Mouse (Mus musculus) heart, adult 2 months (tissue): ENCODE data around the gene 9930111J21Rik2. TPM values are rescaled to one million over a fixed set of nuclear protein-coding genes. Genes with fewer than 3 reads are reported as not detected.
"Not testable (repeated sequence)": the region's sequence is repeated elsewhere in the genome, so short reads cannot be mapped to it uniquely, and the experiment has no call there.

Source experiments
- DNase-seq, 2 experiments: peaks; one replicate each; pipeline ENCODE4 v3.0.0; 2021
- H3K27ac ChIP-seq: fragments of 200-600 bp; 2 replicates; pipeline ENCODE4 v1.8.1; 2022
- H3K27me3 ChIP-seq: fragments of 200-500 bp; 2 replicates; pipeline ENCODE4 v1.6.1; 2012; ENCODE audit warnings: mild to moderate bottlenecking, low read length, inconsistent platforms, mixed read lengths; ENCODE audit not compliant: control insufficient read depth, insufficient read depth
- H3K36me3 ChIP-seq: fragments of 200-500 bp; 2 replicates; pipeline ENCODE4 v1.6.1; 2012; ENCODE audit warnings: low read length, inconsistent platforms; ENCODE audit not compliant: control insufficient read depth, insufficient read depth
- H3K4me1 ChIP-seq: fragments of 200-500 bp; 2 replicates; pipeline ENCODE4 v1.6.1; 2011; ENCODE audit warnings: low read length; ENCODE audit not compliant: control insufficient read depth, insufficient read depth
- H3K4me3 ChIP-seq: fragments of 200-600 bp; 2 replicates; pipeline ENCODE4 v1.8.1; 2022
- H3K79me2 ChIP-seq: fragments of 200-500 bp; replicated peaks from 2 replicates; pipeline ENCODE4 v1.6.1; 2012; ENCODE audit warnings: mild to moderate bottlenecking, inconsistent platforms, low read length, moderate library complexity, mixed read lengths; ENCODE audit not compliant: control insufficient read depth, insufficient read depth
- H3K9ac ChIP-seq: fragments of 200-500 bp; 2 replicates; pipeline ENCODE4 v1.6.1; 2012; ENCODE audit warnings: low read depth, mild to moderate bottlenecking, control low read depth, inconsistent platforms, low read length, mixed read lengths
- CTCF ChIP-seq: fragments of 200-600 bp; IDR thresholded peaks from 2 replicates; pipeline ENCODE4 v1.8.1; 2022; ENCODE audit warnings: antibody characterized with exemption, mild to moderate bottlenecking, moderate library complexity
- EP300 ChIP-seq: fragments of 200-500 bp; IDR thresholded peaks from 2 replicates; pipeline ENCODE4 v1.6.1; 2011; ENCODE audit warnings: low read depth, low read length, control low read depth; ENCODE audit not compliant: insufficient read depth
- POLR2A ChIP-seq: fragments of 200-500 bp; IDR thresholded peaks from 2 replicates; pipeline ENCODE4 v1.6.1; 2011; ENCODE audit warnings: mild to moderate bottlenecking, low read depth, low read length, control low read depth; ENCODE audit not compliant: insufficient read depth
- WGBS: fragments of 180-500 bp; shearing (Covaris S2); methylation state at CpG from one replicate; pipeline ENCODE4 v1.1.7; 2018; 5-methylcytosine and 5-hydroxymethylcytosine counted together
- intact Hi-C: fragments of 180-260 bp; cut with DNase I; formaldehyde crosslinking; loops from one replicate; pipeline ENCODE4 v1.15.1; 2025
- polyA plus RNA-seq: library from polyadenylated mRNA; depleted of rRNA; stranded (reverse); fragments of >200 nt; gene quantifications from 2 replicates; pipeline ENCODE4 v1.2.3, GENCODE M21; 2012
- total RNA-seq, 2 experiments: library from RNA; stranded (reverse); gene quantifications; 2 replicates each; pipeline ENCODE4 v1.2.3; 2021

9930111J21Rik2 gene
- total and polyA plus RNA-seq, 3 experiments, result 1.9 to 7.1 (median 5.5) TPM

DNA sequence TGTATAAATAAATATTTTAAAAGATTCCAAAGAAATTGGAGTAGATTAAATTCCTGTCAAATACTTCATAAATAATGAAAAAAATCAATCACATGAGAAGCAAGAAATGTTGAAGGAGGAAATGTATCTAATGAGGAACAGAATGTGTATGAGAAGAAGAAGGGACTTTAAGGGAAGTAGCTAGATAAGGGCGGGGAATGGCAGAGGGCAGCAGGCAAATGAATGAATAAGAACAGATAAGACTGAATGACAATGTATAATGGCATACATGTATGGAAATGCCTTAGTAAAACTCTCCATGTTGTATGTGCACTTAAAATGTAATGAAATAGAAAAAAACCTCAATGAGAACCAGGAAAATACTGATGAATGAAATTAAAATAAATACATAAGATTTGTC, 17.3 kb upstream of the 9930111J21Rik2 start:
- no peaks in the 10 kb centered on the region; the same call in 1 of the 2 replicates for H3K4me1 ChIP-seq
- no peaks in the 10 kb centered on the region for H3K79me2 ChIP-seq
- H3K4me3 ChIP-seq, result no peak overlapping the region
- no peak for DNase-seq
- H3K27ac ChIP-seq, result no peak overlapping the region
- 67% methylated on average over 1 of the region's 1 CpGs for WGBS
- no peak for TF ChIP-seq POLR2A
- no peak for TF ChIP-seq CTCF
- no peak for TF ChIP-seq EP300
- intact Hi-C loops, result no loop called here
- H3K27me3 ChIP-seq, result no peaks in the 10 kb centered on the region
- no peak overlapping the region for H3K9ac ChIP-seq
- no peaks in the 10 kb centered on the region for H3K36me3 ChIP-seq

DNA sequence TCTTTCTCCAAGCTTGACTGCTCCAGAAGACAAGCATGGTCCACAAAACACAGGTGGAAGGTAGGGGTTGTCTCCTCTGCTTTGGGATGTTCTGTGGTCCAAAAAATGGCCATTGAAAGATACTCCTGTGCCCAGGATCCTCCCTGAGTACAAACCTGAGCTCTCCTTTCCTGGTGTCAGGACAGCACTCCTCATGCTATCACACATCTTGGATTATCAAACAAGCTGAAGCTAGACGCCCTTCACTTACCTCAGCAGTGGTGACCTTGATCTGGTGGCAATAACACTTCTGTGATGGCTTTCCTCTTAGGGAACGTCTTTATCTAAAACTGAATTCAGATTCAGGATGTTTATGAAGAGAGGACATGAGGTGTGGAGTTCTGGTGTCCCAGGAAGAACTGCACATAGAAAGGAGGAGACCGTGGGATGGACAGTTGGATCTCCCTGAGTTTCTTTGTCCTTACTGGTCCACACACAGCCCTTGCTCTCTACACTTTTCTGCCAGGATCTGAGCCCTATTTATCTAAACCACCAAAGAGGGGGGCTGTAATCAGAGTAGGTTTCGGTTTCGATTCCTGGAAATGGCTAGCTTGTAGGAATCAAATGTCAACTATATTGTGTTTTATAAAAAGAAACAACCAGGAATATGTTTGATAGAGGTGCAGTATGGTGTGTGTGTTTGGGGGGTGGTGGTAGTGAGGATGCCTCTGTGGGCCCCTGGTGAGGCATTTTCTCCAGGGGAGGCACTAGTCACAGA, 12.8 kb upstream of the 9930111J21Rik2 start, which contains the start of gene Tgtp2:
Tgtp2 (minus strand) TSS at position 494 of the 757 bp plus-strand sequence.
- Histone ChIP-seq H3K4me3 (peak within 1 kb of the TSS; percentile 10; the same call in 1 of the 2 replicates), H3K27ac (peak within 1 kb of the TSS; percentile 74), H3K9ac (peak within 1 kb of the TSS; percentile 45; the same call in 1 of the 2 replicates)
- 28% methylated on average over 5 of the region's 5 CpGs for WGBS
- DNase-seq, H3K79me2 ChIP-seq, H3K4me1 ChIP-seq, H3K36me3 ChIP-seq, intact Hi-C loops, H3K27me3 ChIP-seq: not testable (repeated sequence)
- peak; percentile 60; the same call in 1 of the 2 replicates for TF ChIP-seq POLR2A

DNA sequence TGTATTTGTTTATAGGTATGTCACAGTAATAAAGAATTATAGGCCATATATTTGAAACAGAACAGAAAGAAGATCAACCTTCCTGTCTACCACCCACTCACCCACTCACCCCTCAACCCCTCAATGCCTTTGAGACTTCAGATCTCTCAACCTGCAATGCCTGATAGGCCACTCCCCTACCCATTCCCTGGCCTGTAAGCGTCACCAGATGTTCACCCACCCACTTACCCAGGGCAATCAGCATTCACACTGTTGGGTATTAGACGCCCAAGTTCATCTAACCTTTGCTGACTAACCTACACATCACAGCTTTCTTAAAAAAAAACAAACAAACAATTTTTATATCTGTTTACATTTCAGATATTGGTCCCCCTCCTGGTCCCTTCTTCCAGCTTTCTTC, 10.8 kb upstream of the 9930111J21Rik2 start:
- DNase-seq, intact Hi-C loops, H3K4me1 ChIP-seq, H3K9ac ChIP-seq, H3K4me3 ChIP-seq, H3K27me3 ChIP-seq, H3K79me2 ChIP-seq, H3K27ac ChIP-seq, H3K36me3 ChIP-seq: not testable (repeated sequence)
- 47% methylated on average over 2 of the region's 2 CpGs for WGBS

DNA sequence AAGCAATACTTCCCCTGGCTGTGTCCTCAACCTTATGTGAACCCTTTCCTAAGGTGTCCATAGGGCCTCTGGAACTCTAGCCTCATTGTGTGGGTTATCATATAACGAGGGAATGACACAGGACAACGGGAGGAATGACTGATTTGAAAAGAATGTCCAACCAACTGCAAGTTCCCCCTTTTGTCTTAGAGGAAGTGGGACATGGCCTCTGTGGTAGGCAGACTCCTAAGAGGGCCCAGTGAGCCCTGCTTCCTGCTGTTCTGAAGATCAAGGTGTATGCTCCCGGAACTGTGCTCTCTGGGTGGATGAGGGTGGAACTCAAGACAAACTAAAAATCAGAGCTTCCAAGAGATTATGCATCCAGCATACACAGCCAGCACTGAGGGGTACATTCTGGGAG, 9.0 kb upstream of the 9930111J21Rik2 start:
- H3K27ac ChIP-seq, H3K36me3 ChIP-seq, H3K27me3 ChIP-seq, intact Hi-C loops, H3K4me3 ChIP-seq, H3K79me2 ChIP-seq, DNase-seq, H3K4me1 ChIP-seq, H3K9ac ChIP-seq: not testable (repeated sequence)
- 34% methylated on average over 2 of the region's 3 CpGs for WGBS

DNA sequence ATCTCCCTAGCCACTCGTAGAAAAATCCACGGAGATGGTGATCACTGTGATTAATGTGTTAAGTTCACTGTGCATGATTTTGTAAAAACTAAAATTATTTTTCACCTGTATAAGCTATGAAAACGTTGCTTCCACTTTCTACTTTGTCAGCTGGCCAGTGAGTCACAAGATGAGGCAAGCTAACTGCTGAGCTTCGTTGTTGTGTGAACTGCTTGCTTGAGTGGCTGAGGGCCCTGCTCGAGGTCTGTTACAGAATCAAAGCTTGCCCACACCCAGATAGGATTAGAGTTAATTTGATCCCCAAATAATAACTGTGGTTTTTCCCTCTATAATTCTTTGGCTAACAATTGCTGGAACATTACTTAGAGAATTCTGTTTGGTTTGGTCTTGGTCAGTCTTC, 852 bp upstream of the 9930111J21Rik2 start:
- WGBS, result no CpG with 5 or more reads among the region's 5 CpGs
- H3K79me2 ChIP-seq, H3K9ac ChIP-seq, H3K4me3 ChIP-seq, H3K27me3 ChIP-seq, intact Hi-C loops, H3K36me3 ChIP-seq, DNase-seq, H3K27ac ChIP-seq, H3K4me1 ChIP-seq: not testable (repeated sequence)

DNA sequence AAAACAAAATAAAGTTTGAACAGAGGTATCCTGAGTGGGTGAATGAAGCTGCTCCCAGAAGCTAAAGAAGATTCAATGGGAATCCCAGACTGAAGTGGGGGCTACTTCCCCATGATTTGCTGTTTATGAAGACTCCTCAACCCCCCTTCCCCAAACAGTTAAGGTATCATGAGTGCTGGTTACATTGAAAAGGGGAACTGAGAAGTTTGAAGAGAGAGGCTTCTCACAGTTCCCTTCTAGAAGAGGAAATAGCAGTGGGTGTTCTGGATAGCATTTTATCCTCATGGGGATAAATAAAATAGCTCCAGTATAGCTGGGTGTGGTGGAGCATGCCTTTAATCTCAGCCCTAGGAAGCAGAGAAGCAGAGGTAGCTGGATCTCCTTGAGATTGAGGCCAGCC, 978 bp downstream of the 9930111J21Rik2 start:
- H3K27ac ChIP-seq, H3K9ac ChIP-seq, H3K27me3 ChIP-seq, H3K79me2 ChIP-seq, H3K4me1 ChIP-seq, H3K4me3 ChIP-seq, H3K36me3 ChIP-seq, DNase-seq, intact Hi-C loops: not testable (repeated sequence)

DNA sequence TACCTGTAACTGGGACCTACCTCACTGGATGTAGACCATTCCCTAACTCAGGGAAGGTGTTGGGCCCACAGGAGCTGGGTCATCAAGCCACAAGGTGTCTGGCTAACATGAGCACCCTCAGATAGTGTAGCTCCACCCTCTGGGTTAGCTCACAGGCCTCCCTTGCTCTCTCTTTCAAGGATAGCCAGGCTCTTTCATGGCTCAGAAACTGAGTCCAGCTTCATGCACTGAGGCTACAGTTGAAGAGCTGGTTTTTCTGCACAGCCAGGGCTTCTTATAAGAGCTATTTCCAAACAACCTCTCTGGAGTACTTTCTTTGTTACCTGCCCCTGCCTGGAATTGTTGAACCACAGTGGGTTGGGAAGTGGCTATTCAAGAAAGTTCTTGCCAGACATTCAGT, 39.0 kb downstream of the 9930111J21Rik2 start:
- H3K9ac ChIP-seq, H3K4me3 ChIP-seq, H3K36me3 ChIP-seq, DNase-seq, H3K27ac ChIP-seq, H3K27me3 ChIP-seq, intact Hi-C loops, H3K4me1 ChIP-seq, H3K79me2 ChIP-seq: not testable (repeated sequence)

DNA sequence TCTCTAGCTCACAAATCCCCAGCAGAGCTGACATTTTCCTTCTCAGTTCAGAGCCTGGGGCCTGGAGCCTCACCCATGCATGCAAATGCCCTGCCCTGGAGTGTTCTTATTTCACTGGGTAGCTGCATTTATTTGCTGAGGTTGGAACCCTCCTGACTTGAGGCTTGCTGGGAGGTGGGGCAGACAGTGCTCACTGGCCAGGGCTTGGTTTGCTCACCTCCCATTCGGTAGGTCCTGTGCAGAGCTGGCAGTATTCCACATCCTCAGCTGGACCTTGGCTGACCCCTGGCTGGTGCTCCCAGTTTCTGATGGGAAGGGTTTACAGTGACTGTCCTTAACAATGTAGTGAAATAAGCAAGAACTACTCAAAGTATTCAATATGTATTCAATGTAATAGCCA, 44.3 kb downstream of the 9930111J21Rik2 start:
- H3K9ac ChIP-seq, H3K36me3 ChIP-seq, H3K4me1 ChIP-seq, intact Hi-C loops, DNase-seq, H3K4me3 ChIP-seq, H3K27ac ChIP-seq, H3K79me2 ChIP-seq, H3K27me3 ChIP-seq: not testable (repeated sequence)
- WGBS, result 7% methylated on average over 1 of the region's 1 CpGs

DNA sequence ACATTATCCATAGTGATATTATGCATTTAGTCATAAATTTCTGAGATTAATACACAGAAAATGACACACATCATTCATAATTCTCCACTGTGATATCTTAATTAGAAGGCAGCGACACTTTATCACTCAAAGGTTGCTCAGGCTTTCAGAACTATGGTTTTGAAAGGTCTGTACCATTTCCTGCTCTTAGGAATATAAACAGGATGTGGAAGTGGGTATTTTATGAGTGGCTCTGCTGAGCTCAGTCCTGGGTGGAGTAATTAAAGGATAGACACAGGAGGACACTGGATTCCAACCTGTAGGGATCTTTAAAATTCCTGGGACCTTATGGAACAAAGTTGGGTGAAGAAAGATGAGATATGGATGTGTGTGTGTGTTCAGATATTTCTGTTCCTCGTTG, 44.7 kb downstream of the 9930111J21Rik2 start:
- H3K27ac ChIP-seq, H3K36me3 ChIP-seq, H3K4me1 ChIP-seq, H3K4me3 ChIP-seq, DNase-seq, H3K79me2 ChIP-seq, H3K27me3 ChIP-seq, H3K9ac ChIP-seq, intact Hi-C loops: not testable (repeated sequence)
- WGBS, result 28% methylated on average over 2 of the region's 2 CpGs

DNA sequence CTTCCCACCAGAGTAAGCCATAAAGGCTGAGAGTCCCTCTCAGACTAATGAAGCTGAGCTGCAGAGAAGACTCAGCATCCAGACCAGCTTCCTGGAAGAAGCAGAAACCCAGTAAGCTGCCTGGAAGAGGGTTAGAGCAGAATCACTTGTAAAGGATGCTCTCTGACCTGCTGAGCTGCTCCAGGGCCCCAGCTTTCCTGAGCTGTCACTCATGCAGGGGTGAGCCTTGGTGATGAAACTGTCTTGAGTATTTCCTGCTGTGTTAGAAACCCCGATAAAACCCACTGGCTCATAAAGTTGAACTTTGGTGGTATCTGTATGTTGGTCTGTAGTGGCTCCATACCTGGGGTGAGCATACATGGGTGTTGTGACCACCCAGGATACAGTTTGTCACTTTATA, 50.6 kb downstream of the 9930111J21Rik2 start:
- H3K36me3 ChIP-seq, H3K9ac ChIP-seq, H3K4me1 ChIP-seq, H3K4me3 ChIP-seq, H3K79me2 ChIP-seq, H3K27ac ChIP-seq, intact Hi-C loops, DNase-seq, H3K27me3 ChIP-seq: not testable (repeated sequence)
- 23% methylated on average over 1 of the region's 1 CpGs for WGBS
